Mouse (Mus musculus) megakaryocyte, adult 5-6 weeks (primary cell): ENCODE results near the gene Mrgpra9. TPM values are rescaled to one million over a fixed set of nuclear protein-coding genes. Genes with fewer than 3 reads are reported as not detected.
"Not testable (repeated sequence)": the region's sequence is repeated elsewhere in the genome, so short reads cannot be mapped to it uniquely, and the experiment has no call there.

Experiments
- ATAC-seq: 2 replicates; pipeline ENCODE4 v1.8.0; 2016; ENCODE audit warnings: mild to moderate bottlenecking, inconsistent platforms; ENCODE audit not compliant: poor library complexity, severe bottlenecking
- total RNA-seq, 2 experiments: library from RNA; stranded (forward) in 1 of 2; stranded (reverse) in 1 of 2; fragments of 153-499, 151-499 nt in 1 of 2; fragments of 221-1000, 200-1000 nt in 1 of 2; gene quantifications; 2 replicates each; pipeline versions ENCODE4 v1.2.3 to v1.2.4; 2015 to 2017

Gene Mrgpra9
- not detected in 2 replicates for total RNA-seq (2015)
- not detected in 2 replicates for total RNA-seq (2017)

DNA sequence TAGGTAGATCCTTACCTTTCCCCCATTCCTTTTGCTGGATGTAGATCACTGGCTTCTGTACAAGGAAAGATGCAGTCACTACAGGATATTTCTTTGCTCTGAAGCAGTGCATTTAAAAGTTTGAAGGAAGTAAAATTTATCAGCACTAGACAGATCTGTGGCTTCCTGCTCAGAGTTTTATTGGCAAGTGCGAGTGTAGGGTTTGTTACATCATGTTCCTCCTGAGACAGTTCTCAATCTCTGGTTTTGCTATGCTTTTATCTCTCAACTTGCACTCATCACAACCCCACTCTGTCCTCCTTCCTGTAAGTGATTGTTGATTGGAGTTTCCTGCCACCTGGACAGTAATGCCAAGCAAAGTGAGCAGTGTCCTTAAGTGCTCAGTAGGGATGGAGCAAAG is at the start of gene Mrgpra9:
Gene Mrgpra9 (minus strand): TSS at position 79 of the 400 bp plus-strand sequence.
- ATAC-seq = no peak

- not testable (repeated sequence) for ATAC-seq
These were observed 47.0 kb upstream of the Mrgpra9 start for GRCm38 (mm10) chr7:47299612-47300011.

GRCm38 (mm10) chr7:47271547-47271946 is 18.9 kb upstream of the Mrgpra9 start:
- ATAC-seq = not testable (repeated sequence)

DNA sequence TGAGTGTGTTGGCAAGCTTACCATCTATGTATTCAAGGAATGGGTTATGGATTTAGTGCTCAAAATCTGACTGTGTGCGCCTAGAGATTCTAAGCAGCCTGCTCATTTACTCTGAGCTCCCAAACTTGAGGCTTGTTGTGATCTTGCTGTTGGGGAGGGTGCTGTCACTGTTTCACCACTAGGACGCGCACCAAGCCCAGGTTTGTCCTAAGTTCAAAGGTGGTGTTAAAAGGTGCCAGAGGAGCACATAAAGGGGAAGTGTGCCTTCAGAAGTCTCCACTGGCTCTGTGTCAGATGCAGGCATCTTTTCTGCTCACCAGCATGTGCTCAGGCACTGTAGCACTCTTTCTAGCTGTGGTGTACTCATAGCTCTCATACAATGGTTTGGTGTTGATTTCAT is 8.0 kb downstream of the Mrgpra9 start:
- 0 out of 2 replicates have a peak, but pooled peaks have one; percentile 51 for ATAC-seq

- ATAC-seq = peak; percentile 45; the same call in 1 of the 2 replicates
These were observed 47.8 kb downstream of the Mrgpra9 start, which contains the start of gene Mrgpra6 for GRCm38 (mm10) chr7:47204830-47205229. Mrgpra6 (minus strand) TSS chr7:47204920.

GRCm38 (mm10) chr7:47195271-47195670 is 57.4 kb downstream of the Mrgpra9 start:
- no peak for ATAC-seq

Other genes with a start within 250 kb of the Mrgpra9 start
- 40.7 and 45.3 TPM in 2 replicates for gene Spty2d1, start 244.4 kb downstream of the Mrgpra9 start, total RNA-seq (2015)
- 35.4 and 42.0 TPM in 2 replicates for gene Spty2d1, start 244.4 kb downstream of the Mrgpra9 start, total RNA-seq (2017)
- gene Tmem86a, start 202.2 kb downstream of the Mrgpra9 start, total RNA-seq (2015) = 10.3 and 12.7 TPM in 2 replicates
- gene Tmem86a, start 202.2 kb downstream of the Mrgpra9 start, total RNA-seq (2017) = 6.3 and 6.4 TPM in 2 replicates
- gene Ptpn5, start 119.2 kb downstream of the Mrgpra9 start, total RNA-seq (2015) = not detected in 2 replicates
- not detected in 2 replicates for gene Ptpn5, start 119.2 kb downstream of the Mrgpra9 start, total RNA-seq (2017)
- not detected in 2 replicates for gene Mrgpra6, start 47.9 kb downstream of the Mrgpra9 start, total RNA-seq (2015)
- 0.81 TPM in 1 of 2 replicates, not detected in the other for gene Mrgpra6, start 47.9 kb downstream of the Mrgpra9 start, total RNA-seq (2017)
- not detected in 2 replicates for gene Mrgpra1, start 101.4 kb upstream of the Mrgpra9 start, total RNA-seq (2015)
- not detected in 2 replicates for gene Mrgpra1, start 101.4 kb upstream of the Mrgpra9 start, total RNA-seq (2017)
- gene Mrgpra2a, start 199.3 kb upstream of the Mrgpra9 start, total RNA-seq (2015) = 12.7 and 21.4 TPM in 2 replicates
- 2.0 TPM in 1 of 2 replicates, not detected in the other for gene Mrgpra2a, start 199.3 kb upstream of the Mrgpra9 start, total RNA-seq (2017)